Mouse (Mus musculus) thymus, postnatal 36 days (tissue): ENCODE results near the gene Isca1.
"Not testable (repeated sequence)": the region's sequence is repeated elsewhere in the genome, so short reads cannot be mapped to it uniquely, and the experiment has no call there.

ENCODE experiments used
- DNase-seq, 2 experiments: peaks; one replicate each; pipeline ENCODE4 v3.0.0; 2022; ENCODE audit warnings: mixed read lengths in 2 of 2

The Isca1 gene

GRCm38 (mm10) chr13:59769296-59770163, at the start of gene Isca1:
Gene Isca1, minus strand, starts transcription at chr13:59769810.
- peak; percentile 99 for DNase-seq

GRCm38 (mm10) chr13:59817352-59817751, 47.7 kb upstream of the Isca1 start:
- no peak for DNase-seq

- DNase-seq, result no peak
These were observed 44.5 kb upstream of the Isca1 start for GRCm38 (mm10) chr13:59814109-59814591.

GRCm38 (mm10) chr13:59811581-59811980, 42.0 kb upstream of the Isca1 start:
- no peak for DNase-seq

- DNase-seq, result no peak
These were observed 31.4 kb upstream of the Isca1 start for GRCm38 (mm10) chr13:59801000-59801399.

GRCm38 (mm10) chr13:59800077-59800476, 30.5 kb upstream of the Isca1 start:
- DNase-seq, result no peak

GRCm38 (mm10) chr13:59798306-59798705, 28.7 kb upstream of the Isca1 start:
- DNase-seq, result no peak

GRCm38 (mm10) chr13:59796466-59796848, 26.8 kb upstream of the Isca1 start:
- no peak for DNase-seq

- DNase-seq, result no peak
These were observed 26.3 kb upstream of the Isca1 start for GRCm38 (mm10) chr13:59795807-59796465.

GRCm38 (mm10) chr13:59794786-59795185, 25.2 kb upstream of the Isca1 start:
- no peak for DNase-seq

GRCm38 (mm10) chr13:59782145-59782544, 12.5 kb upstream of the Isca1 start, which contains the start of gene Gm49354:
Gene Gm49354, minus strand, starts transcription at chr13:59782245.
- no peak for DNase-seq

- DNase-seq, result not testable (repeated sequence)
These were observed 10.2 kb upstream of the Isca1 start for GRCm38 (mm10) chr13:59779744-59780264.

- peak in 1 of 2 experiments; percentile 14 for DNase-seq
These were observed 9.6 kb upstream of the Isca1 start for GRCm38 (mm10) chr13:59779213-59779612.

GRCm38 (mm10) chr13:59775168-59775567, 5.6 kb upstream of the Isca1 start:
- DNase-seq, result no peak

GRCm38 (mm10) chr13:59771257-59771656, 1.6 kb upstream of the Isca1 start:
- DNase-seq, result peak; percentile 24 to 40

GRCm38 (mm10) chr13:59770847-59771246, 1.2 kb upstream of the Isca1 start:
- no peak for DNase-seq

- DNase-seq, result peak; percentile 83 to 90
These were observed 553 bp upstream of the Isca1 start for GRCm38 (mm10) chr13:59770164-59770562.

- no peak for DNase-seq
These were observed 1.1 kb downstream of the Isca1 start for GRCm38 (mm10) chr13:59768531-59768930.

GRCm38 (mm10) chr13:59766786-59767515, 2.7 kb downstream of the Isca1 start:
- DNase-seq, result no peak

- no peak for DNase-seq
These were observed 6.8 kb downstream of the Isca1 start for GRCm38 (mm10) chr13:59762791-59763190.

- DNase-seq, result no peak
These were observed 12.7 kb downstream of the Isca1 start for GRCm38 (mm10) chr13:59756906-59757305.

- DNase-seq, result no peak
These were observed 19.3 kb downstream of the Isca1 start for GRCm38 (mm10) chr13:59750310-59750709.

- no peak for DNase-seq
These were observed 22.9 kb downstream of the Isca1 start, which contains the start of gene 1700014D04Rik for GRCm38 (mm10) chr13:59746711-59747110. Gene 1700014D04Rik, minus strand, starts transcription at chr13:59746752.
